Mouse (Mus musculus): Measurements from ENCODE around the gene Rps6kl1.

Gene Rps6kl1

DNA sequence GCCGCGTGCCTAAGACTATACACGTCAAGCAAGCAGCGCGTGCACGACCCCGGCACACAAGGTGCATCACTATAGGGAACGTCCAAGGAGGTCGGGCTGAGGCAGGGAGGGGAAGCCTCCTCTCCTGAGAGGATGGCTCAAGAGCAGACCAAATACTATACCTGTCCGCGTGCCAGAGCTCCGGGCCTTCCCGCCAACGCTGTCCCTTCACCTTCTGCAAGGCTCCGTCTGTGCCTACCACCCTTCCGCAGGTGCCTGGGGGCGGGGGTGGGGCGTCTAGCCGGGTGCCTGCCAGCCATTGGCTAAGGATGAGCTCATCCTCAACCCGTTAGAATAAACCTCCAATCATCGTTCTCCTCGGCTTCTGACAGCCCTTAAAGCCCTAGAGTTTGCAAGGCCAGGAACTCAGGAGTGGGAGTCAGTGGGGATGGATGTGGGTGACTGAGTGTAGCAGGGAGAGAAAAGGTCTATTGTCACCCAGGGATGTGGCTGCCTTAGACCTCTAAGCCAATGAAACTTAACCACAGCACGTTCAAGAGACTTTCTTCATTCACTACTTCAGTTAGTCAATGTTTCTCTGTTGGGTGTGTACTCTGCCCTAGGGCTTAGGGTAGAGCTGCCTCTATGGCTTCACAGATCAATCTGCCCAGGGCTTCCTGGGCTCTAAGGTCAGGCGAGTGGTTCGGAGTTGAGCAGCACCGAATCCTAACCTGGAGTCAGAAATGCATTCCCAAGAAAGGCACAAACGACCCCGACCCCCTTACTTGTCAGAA lies at the start of gene Rps6kl1:
Gene Rps6kl1, minus strand, starts transcription at position 263 of the 773 bp plus-strand sequence.
- DNase-seq (ENCODE audit: low read depth), result peak; percentile 59

- DNase-seq (ENCODE audit: low read depth), result no peak
Measured at GRCm38 (mm10) chr12:85199954-85200353, 48.9 kb upstream of the Rps6kl1 start.

DNA sequence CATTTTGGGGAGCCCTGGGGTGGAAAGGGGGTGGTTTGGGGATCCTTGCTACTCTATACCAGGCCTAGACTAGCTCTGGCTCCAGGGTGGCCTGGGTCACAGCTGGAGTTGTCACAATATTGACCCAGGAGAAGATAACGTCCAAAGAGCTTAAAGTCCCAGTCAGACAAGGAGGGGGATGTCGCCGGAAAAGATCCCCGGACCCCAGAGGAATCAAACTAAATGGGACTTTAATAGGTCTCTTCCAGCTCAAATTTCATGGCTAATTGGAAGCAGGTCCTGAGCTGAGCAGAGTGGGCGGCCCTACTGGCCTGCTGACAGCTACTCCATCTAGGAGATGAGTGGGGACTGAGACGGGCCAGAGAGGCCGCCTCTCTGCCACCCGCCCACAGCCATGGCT lies 46.9 kb upstream of the Rps6kl1 start:
- DNase-seq (ENCODE audit: low read depth), result no peak

GRCm38 (mm10) chr12:85197371-85197770 lies 46.3 kb upstream of the Rps6kl1 start:
- no peak for DNase-seq (ENCODE audit: low read depth)

DNA sequence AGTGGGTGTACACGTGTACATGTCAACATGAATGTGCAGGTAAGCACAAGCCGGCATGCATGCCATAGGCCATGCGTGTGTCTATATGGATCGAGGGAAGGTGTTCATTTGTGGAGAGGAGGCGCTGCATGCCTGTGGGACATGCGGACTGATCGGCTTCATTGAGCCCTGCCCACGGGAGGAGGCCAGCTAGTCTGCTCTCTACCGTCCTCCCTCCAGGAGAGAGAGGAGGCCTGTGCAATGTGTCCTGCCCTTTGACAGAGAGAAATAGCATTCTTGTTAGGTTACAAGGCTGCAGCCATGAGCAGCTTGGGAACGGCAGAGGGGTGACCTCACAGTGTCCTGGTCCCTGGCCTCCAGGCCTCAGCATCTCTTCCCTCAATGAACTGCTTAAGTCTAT lies 45.1 kb upstream of the Rps6kl1 start:
- no peak for DNase-seq (ENCODE audit: low read depth)

DNA sequence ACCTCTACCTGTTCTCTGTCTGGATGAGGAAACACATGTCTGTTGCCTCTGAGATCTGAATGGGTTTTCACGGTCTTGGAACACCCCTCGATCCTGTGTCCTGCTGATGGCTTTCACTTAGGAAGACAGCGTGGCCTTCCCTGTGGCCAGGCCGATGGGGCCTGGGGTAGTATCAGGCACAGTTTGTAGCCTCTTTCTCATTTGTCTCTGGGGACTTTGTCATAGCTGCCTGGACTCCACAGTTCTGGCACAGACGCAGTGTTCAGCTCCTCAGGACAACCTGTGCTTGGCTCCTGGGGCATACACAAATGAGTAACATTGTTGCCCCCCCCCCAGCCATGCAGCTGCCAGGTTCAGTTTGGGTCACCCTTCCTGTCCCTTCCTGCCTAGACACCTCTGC lies 44.0 kb upstream of the Rps6kl1 start:
- DNase-seq (ENCODE audit: low read depth), result no peak

- no peak for DNase-seq (ENCODE audit: low read depth)
Measured at GRCm38 (mm10) chr12:85194623-85195018, 43.6 kb upstream of the Rps6kl1 start.

- DNase-seq (ENCODE audit: low read depth), result no peak
Measured at GRCm38 (mm10) chr12:85193923-85194622, 43.0 kb upstream of the Rps6kl1 start.

GRCm38 (mm10) chr12:85193146-85193545 lies 42.1 kb upstream of the Rps6kl1 start:
- no peak for DNase-seq (ENCODE audit: low read depth)

- no peak for DNase-seq (ENCODE audit: low read depth)
Measured at GRCm38 (mm10) chr12:85192461-85193108, 41.5 kb upstream of the Rps6kl1 start.

DNA sequence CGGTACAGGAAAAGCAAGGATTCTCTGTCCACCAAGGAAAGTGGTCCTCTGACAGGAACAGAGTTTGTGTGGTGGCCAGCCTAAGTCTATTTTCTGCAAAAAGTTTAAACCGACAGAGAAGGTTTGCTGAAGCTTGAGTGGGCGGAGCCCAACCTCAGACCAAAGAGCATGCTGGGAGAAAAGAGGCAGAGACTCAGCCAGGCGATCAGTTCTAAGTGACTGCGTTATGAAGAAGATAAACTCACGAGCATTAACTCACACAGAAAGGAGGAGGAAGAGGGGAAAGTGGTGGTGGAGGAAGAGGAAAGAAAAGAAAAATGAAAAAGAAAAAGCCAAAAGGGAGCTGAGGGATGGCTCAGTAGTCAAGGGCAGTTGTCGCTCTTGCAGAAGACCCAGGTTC lies 39.2 kb upstream of the Rps6kl1 start:
- no peak for DNase-seq (ENCODE audit: low read depth)

GRCm38 (mm10) chr12:85186361-85186760 lies 35.3 kb upstream of the Rps6kl1 start:
- DNase-seq (ENCODE audit: low read depth), result no peak

GRCm38 (mm10) chr12:85185810-85186209 lies 34.7 kb upstream of the Rps6kl1 start:
- no peak for DNase-seq (ENCODE audit: low read depth)

DNA sequence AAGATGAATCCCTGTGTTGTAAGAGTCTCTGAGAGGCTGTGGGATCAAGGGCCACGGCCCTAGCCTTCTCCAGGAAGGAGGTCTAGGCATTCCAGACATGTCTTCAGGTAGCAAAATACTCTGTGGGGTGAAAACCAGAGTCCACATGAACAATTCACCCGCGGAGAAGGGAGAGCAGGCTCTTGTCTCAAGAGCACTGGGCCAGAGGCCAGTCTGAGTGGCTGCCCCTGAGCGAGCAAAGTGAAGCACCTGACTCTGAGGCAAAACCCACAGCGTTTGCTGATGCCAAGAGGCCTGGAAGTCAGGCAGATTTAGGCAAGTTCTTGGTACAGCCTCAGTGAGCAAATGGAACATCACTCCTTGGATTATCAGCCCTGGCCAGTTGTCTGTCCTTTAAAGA lies 33.1 kb upstream of the Rps6kl1 start:
- DNase-seq (ENCODE audit: low read depth), result no peak

DNA sequence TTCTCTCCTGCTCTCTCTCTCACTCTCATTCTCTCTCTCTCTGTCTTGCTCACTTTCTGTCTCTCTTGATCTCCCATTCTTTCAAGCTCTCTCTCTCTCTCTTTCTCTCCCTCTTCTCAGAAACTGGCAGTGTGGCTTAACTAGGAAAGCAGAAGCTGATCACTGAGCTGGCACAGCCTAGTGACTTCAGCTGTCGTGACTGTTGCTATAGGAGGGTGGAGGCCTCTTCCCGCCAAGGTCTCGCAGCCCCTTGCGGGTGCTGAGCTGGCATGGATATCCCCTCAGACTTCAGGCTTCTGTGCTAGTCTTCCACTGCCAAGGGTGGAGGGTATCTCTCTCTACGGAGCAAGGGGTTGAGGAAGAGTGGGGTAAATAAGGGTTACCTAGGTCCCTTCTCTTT lies 31.8 kb upstream of the Rps6kl1 start:
- no peak for DNase-seq (ENCODE audit: low read depth)

- no peak for DNase-seq (ENCODE audit: low read depth)
Measured at GRCm38 (mm10) chr12:85182345-85182643, 31.2 kb upstream of the Rps6kl1 start.

- no peak for DNase-seq (ENCODE audit: low read depth)
Measured at GRCm38 (mm10) chr12:85181475-85182344, 30.6 kb upstream of the Rps6kl1 start.

DNA sequence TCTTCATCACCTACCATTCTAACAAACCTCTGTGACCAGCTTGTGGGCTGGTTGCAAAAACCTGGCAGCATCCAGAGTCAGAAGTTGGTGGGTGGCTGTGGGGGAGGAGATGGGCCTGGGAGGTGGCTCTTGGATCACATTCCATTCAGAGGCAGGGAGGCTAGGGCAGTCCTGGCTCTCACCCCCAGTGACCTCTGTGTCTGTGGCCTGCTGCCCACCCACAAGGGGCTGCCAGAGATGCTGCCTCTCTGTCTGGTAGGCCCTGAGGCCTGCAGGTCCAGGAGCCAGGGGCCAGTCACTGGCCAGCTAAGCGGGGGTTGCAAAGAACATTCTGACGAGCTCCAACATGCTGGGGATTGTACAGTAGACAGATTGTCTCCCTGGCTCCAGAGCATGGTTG lies 27.2 kb upstream of the Rps6kl1 start:
- no peak for DNase-seq (ENCODE audit: low read depth)

- no peak for DNase-seq (ENCODE audit: low read depth)
Measured at GRCm38 (mm10) chr12:85177740-85178239, 26.7 kb upstream of the Rps6kl1 start, which contains the start of gene Pgf. Gene Pgf, minus strand, starts transcription at chr12:85177790.

DNA sequence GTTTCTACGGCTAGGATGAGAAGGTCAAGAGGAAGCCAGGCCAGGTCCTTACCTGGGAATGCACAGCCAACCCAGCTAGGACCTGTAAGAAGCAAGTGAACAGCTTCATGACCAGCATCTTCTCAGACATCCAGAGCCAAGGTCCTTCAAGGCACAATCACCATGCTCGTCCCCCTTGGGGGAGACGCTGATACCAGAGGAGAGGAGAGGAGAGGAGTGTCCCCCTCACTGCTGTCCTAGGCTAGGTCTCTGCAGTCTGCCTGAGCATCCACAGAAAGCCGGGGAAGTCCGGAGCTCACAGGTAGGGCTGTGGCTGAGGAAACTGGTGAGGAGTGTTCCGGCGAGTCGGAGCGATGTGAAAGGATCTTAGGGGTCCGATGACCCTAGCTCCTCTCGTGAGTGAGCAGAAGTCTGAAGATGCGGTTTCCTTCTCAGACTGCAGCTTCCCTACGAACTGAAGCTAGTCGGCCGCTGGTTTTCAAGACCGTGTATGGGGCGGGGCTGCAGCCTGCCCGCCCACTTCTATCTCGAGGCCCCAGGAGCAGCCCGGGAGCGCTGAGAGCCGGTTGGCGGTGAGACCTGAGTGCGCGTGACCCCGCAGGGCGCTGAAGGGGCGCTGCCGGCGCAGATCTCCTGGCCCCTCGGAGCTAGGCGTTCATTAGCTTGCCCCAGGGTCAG lies 25.9 kb upstream of the Rps6kl1 start:
- peak; percentile 50 for DNase-seq (ENCODE audit: low read depth)

Measured in c-Kit-positive CD71-positive TER-119-negative erythroid progenitor cells, embryonic 14.5 days (primary cell).